Mouse (Mus musculus) embryo, embryonic 10.5 days (tissue): ENCODE measurements around the gene Clasp2.
"Not testable (repeated sequence)": the region's sequence is repeated elsewhere in the genome, so short reads cannot be mapped to it uniquely, and the experiment has no call there.

Experiments used
- DNase-seq: peaks from one replicate; pipeline ENCODE4 v3.0.0-alpha.2; 2015; ENCODE audit warnings: low spot score

Clasp2 gene

GRCm38 (mm10) chr9:113815836-113816235 is 74.6 kb downstream of the Clasp2 start:
- DNase-seq = no peak

- no peak for DNase-seq
Measured at GRCm38 (mm10) chr9:113822150-113822549, 80.9 kb downstream of the Clasp2 start.

- DNase-seq = no peak
Measured at GRCm38 (mm10) chr9:113828719-113829118, 87.4 kb downstream of the Clasp2 start.

GRCm38 (mm10) chr9:113830219-113830618 is 88.9 kb downstream of the Clasp2 start:
- no peak for DNase-seq

GRCm38 (mm10) chr9:113833481-113833880 is 92.2 kb downstream of the Clasp2 start:
- no peak for DNase-seq

GRCm38 (mm10) chr9:113837001-113837400 is 95.7 kb downstream of the Clasp2 start:
- DNase-seq = no peak

DNA sequence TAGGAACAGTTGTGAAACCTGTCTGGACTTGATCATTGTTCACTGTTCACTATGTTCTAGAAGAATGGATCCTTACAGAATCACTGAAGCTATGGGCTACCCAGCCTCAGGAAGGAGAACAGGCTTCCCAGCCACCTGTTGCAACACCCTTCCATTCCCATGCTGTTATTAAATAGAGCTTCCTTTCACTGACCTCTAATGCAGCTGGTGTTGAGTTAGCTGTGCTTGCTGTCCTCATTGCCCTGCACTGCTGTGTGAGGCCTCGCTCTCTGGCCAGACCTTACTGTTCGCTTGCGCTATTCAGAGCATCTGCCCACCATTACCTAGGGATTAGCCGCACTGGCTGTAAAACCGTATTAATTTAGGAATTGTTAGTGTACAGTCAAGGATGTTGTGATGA is 96.2 kb downstream of the Clasp2 start:
- no peak for DNase-seq

GRCm38 (mm10) chr9:113844029-113844428 is 102.8 kb downstream of the Clasp2 start:
- no peak for DNase-seq

DNA sequence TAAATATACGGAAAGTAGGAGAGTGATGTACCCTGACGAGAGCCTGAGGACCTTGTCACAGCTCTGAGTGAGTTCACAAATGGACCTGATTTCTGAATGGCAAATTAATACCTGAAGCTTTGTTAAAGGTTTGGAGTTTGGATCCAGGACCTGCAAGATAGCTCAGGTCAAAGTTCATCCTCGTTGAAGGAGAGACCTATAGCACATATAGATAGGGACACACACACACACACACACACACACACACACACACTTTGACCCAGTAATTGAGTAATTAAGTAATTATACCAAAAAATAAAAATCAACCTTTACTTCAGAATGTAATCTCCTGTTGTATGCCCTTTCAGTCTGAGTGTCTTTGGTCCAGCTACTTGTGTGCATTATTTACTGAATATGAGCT is 114.2 kb downstream of the Clasp2 start:
- DNase-seq = no peak

- DNase-seq = no peak
Measured at GRCm38 (mm10) chr9:113857281-113857928, 116.1 kb downstream of the Clasp2 start.

GRCm38 (mm10) chr9:113857929-113858440 is 116.7 kb downstream of the Clasp2 start:
- DNase-seq = no peak

DNA sequence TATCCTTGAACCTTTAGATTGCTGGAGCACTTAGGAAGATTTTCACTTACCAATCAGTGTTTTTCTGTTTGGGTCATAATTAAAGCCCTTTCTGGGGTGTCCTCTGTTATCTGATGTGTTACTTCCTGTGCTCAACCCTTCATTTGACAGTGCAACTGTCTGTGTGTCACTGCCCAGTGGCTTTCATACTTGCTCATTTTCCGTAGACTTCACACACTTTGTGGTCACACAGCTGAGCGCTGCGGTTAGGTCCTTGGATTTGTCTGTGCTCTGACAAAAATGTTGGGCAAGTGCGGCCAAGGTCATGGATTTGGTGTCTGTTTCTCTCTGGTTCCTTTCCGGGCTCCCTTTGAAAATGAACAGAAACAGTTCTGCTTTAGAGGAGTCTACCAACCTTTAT is 118.1 kb downstream of the Clasp2 start:
- DNase-seq = no peak

- no peak for DNase-seq
Measured at GRCm38 (mm10) chr9:113863370-113863999, 122.2 kb downstream of the Clasp2 start.

GRCm38 (mm10) chr9:113867951-113868350 is 126.7 kb downstream of the Clasp2 start:
- no peak for DNase-seq

- no peak for DNase-seq
Measured at GRCm38 (mm10) chr9:113894903-113895302, 153.6 kb downstream of the Clasp2 start.

- no peak for DNase-seq
Measured at GRCm38 (mm10) chr9:113903136-113903535, 161.9 kb downstream of the Clasp2 start.

DNA sequence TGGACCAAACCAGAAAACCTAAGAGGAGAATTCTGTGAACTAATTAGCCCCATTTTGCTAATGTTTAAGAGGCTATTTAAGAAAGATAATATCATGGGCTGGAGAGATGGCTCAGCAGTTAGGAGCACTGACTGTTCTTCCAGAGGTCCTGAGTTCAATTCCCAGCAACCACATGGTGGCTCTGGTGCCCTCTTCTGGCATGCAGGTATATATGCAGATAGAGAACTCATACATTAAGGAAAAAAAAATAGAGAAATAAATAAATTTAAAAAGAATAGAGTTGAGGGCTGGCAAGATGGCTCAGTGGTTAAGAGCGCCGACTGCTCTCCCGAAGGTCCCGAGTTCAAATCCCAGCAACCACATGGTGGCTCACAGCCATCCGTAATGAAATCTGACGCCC is 163.0 kb downstream of the Clasp2 start:
- DNase-seq = not testable (repeated sequence)

DNA sequence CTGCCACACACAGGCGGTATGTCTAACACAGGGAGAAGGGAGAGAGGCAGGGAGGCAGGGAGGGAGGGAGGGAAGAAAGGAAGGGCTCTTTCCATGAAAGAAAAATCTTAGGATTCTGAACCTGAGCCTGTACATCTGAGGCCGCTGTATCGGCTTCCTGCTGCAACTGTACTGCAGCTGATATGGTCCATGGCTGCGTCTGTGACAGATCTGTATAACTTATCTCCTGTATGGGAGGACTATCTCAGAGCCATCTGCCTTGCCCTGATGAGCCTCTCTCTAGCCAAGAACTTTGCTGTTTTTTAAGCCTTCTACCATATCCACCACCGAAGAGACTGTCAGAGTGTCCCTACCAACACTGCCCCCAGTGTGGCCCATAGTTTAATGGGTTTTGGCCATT is 174.5 kb downstream of the Clasp2 start:
- DNase-seq = no peak

DNA sequence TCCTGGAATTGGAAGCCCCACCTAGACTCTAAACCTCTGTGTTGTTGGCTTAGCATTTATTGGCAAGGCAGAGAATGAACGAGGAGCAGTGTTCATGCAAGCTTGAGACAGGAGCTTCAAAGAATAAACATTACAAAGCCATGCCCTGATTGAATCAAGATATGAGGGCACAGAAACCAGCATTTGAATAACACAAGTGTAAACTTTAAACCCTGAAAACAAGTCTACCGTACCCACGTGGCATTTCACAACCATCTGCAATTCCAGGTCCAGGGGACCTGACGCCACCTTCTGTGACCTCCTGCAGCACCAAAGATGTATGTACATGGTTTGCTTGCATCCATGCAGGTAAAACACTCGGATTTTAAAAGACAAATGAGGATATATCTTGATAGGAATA is 181.4 kb downstream of the Clasp2 start:
- no peak for DNase-seq

DNA sequence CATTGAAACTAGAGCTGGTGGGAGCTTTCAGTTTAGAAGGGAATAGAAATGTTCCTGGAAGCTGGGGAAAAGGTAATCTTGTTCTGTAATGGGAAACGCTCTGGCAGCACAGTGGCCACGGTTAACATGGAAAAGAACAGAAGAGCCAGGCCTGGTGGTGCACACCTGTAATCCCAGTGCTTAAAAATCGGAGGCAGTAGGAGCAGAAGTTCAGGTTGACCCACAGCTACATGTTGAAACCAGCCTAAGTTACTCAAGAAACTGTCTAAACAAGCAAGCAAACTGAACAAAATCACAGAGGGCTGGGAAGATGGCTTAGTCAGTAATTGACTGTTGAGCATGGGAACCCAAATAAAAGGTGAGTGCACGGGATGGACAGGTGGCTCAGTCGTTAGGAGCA is 183.6 kb downstream of the Clasp2 start:
- no peak for DNase-seq

DNA sequence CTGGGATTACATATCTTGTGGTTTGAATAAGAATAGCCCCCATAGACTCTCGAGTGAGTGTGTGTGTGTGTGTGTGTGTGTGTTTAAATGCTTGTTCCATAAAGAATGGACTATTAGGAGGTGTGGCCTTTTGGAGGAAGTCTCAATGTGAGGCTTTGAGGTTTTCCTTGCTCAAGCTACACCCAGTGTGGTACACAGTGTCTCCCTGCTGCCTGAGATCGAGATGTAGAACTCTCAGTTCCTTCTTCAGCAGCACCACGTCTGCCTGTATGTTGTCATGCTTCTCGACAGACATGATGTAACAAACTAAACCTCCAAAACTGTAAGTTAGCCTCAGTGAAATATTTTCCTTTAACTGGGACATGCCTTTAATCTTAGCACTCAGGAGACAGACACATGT is 187.3 kb downstream of the Clasp2 start:
- no peak for DNase-seq

DNA sequence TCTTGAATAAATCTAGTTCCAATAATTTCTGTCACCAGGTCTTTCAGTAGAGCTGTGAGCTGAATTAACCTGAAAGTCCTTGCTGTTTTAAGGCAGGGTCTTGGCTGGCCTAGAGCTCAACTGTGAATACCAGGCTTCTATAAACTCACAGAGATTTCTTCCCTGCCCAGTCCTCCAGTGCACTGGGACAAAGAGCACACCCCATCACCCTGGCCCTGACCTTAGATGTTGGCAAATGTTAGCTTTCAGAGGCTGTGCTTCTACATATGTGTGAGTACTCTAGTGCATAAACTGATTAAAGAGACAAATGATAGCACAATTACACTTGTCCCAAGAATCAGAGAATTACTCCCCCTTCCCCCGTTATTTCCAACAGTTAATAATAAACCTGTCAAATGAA is 188.4 kb downstream of the Clasp2 start:
- DNase-seq = no peak

GRCm38 (mm10) chr9:113930534-113931374 is 189.5 kb downstream of the Clasp2 start, which contains the start of gene Ubp1:
Gene Ubp1 (plus strand): TSS chr9:113930934.
- DNase-seq = peak; percentile 98
